In the genomic region with DNA sequence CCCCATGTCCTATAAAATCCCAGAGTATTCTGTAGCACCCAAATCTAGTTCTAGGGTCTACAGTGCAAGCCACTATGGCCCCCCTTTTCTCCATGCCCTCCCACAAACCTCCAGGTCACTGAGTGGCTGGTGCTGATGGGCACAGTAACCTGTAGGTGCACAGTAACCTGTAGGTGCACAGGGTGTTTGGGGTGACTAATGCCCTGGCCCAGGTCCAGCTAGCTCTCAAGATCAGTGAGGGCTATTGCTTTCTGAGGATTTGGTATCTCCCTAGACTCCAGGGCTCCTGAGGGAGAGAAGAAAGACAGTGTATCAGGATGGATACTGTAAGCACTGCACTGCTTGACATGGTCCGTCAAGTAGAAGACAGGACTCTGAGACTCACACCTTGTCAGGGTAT, we compare ENCODE assay signal across 11 mouse cellular contexts.
"Had no signal": no experiment of that assay in that cellular context is flagged by ENCODE, and none has a peak within 500 bp of the region (broad histone marks: within the 10 kb centered on the region; RNA-seq: fewer than 3 reads in every experiment).

No protein-coding gene starts in this region.

- DNase-seq: kidney, postnatal 14 days; kidney, postnatal 4 days; layer of hippocampus, adult 9-11 months; liver; lung, adult 18-20 months; lung, postnatal 10 days; lung, postnatal 36 days; retina, postnatal 1 day; right cerebral cortex, postnatal 25 days; spleen, adult 18-20 months; thymus, postnatal 25 days had no signal
